Mouse (Mus musculus) erythroblast, embryonic 14.5 days (primary cell): ENCODE data around the gene 4921509C19Rik. TPM values are rescaled to one million over a fixed set of nuclear protein-coding genes. Genes with fewer than 3 reads are reported as not detected.
"Not testable (repeated sequence)": the region's sequence is repeated elsewhere in the genome, so short reads cannot be mapped to it uniquely, and the experiment has no call there.

ENCODE experiments used
- H3K27me3 ChIP-seq: 2 replicates; pipeline ENCODE4 v1.6.1; 2012; ENCODE audit warnings: inconsistent platforms; ENCODE audit not compliant: control insufficient read depth
- H3K36me3 ChIP-seq: 2 replicates; pipeline ENCODE4 v1.6.1; 2012; ENCODE audit warnings: mild to moderate bottlenecking, inconsistent platforms; ENCODE audit not compliant: control insufficient read depth
- H3K4me1 ChIP-seq: 2 replicates; pipeline ENCODE4 v1.6.1; 2012; ENCODE audit warnings: inconsistent platforms; ENCODE audit not compliant: control insufficient read depth
- H3K4me3 ChIP-seq: replicated peaks from 2 replicates; pipeline ENCODE3; 2012; ENCODE audit warnings: moderate library complexity, mild to moderate bottlenecking, inconsistent platforms
- H3K9me3 ChIP-seq: 2 replicates; pipeline ENCODE4 v1.6.1; 2012; ENCODE audit warnings: low read length, inconsistent platforms, mixed read lengths; ENCODE audit not compliant: control insufficient read depth
- GATA1 ChIP-seq: IDR thresholded peaks from 2 replicates; pipeline ENCODE4 v1.6.1; 2012; ENCODE audit warnings: low read length, inconsistent platforms, mixed read lengths
- TAL1 ChIP-seq: IDR thresholded peaks from 3 replicates; pipeline ENCODE4 v1.6.1; 2012; ENCODE audit warnings: low read length, inconsistent platforms, mixed read lengths
- polyA plus RNA-seq: library from polyadenylated mRNA; stranded (reverse); fragments of >175 nt; gene quantifications from 2 replicates; pipeline ENCODE4 v1.2.3, GENCODE M21; 2012

4921509C19Rik gene
- polyA plus RNA-seq, result not detected in 2 replicates

- not testable (repeated sequence) for H3K9me3 ChIP-seq, H3K36me3 ChIP-seq, H3K4me3 ChIP-seq, H3K27me3 ChIP-seq, H3K4me1 ChIP-seq
These were observed at the start of gene 4921509C19Rik for GRCm38 (mm10) chr2:151476053-151476452. Gene 4921509C19Rik, minus strand, starts transcription at chr2:151476153.

GRCm38 (mm10) chr2:151525520-151525919, 49.6 kb upstream of the 4921509C19Rik start:
- Histone ChIP-seq H3K27me3 (peaks cover 9% of the 10 kb centered on the region; the same call in 1 of the 2 replicates), H3K9me3 (no peaks in the 10 kb centered on the region), H3K36me3 (no peaks in the 10 kb centered on the region; the same call in 1 of the 2 replicates), H3K4me1 (peaks cover 7% of the 10 kb centered on the region), H3K4me3 (no peak overlapping the region)
- no peak for TF ChIP-seq TAL1
- no peak for TF ChIP-seq GATA1

- Histone ChIP-seq H3K36me3 (no peaks in the 10 kb centered on the region; the same call in 1 of the 2 replicates), H3K9me3 (no peaks in the 10 kb centered on the region), H3K4me3 (no peak overlapping the region), H3K4me1 (peaks cover 6% of the 10 kb centered on the region), H3K27me3 (peaks cover 9% of the 10 kb centered on the region; the same call in 1 of the 2 replicates)
- TF ChIP-seq TAL1 (no peak), GATA1 (no peak)
These were observed 48.5 kb upstream of the 4921509C19Rik start for GRCm38 (mm10) chr2:151524324-151525041.

GRCm38 (mm10) chr2:151519000-151519399, 43.0 kb upstream of the 4921509C19Rik start:
- Histone ChIP-seq H3K36me3 (peaks cover 23% of the 10 kb centered on the region), H3K4me1 (0 out of 2 replicates have a peak, but pooled peaks cover under 1% of the 10 kb centered on the region), H3K27me3 (no peaks in the 10 kb centered on the region), H3K9me3 (no peaks in the 10 kb centered on the region), H3K4me3 (no peak overlapping the region)
- TF ChIP-seq GATA1, result no peak
- TF ChIP-seq TAL1, result no peak

GRCm38 (mm10) chr2:151513525-151514285, 37.8 kb upstream of the 4921509C19Rik start:
- TF ChIP-seq GATA1 (no peak), TAL1 (no peak)
- no peaks in the 10 kb centered on the region for H3K4me1 ChIP-seq
- peaks cover 74% of the 10 kb centered on the region for H3K36me3 ChIP-seq

GRCm38 (mm10) chr2:151512199-151512598, 36.2 kb upstream of the 4921509C19Rik start:
- H3K4me3 ChIP-seq, result no peak overlapping the region

More at GRCm38 (mm10) chr2:151513525-151514285, 37.8 kb upstream of the 4921509C19Rik start:
- Histone ChIP-seq H3K9me3 (no peaks in the 10 kb centered on the region), H3K27me3 (no peaks in the 10 kb centered on the region), H3K4me3 (no peak overlapping the region)

GRCm38 (mm10) chr2:151504226-151504625, 28.3 kb upstream of the 4921509C19Rik start:
- Histone ChIP-seq H3K36me3 (peaks cover 75% of the 10 kb centered on the region), H3K27me3 (no peaks in the 10 kb centered on the region), H3K4me3 (no peak overlapping the region), H3K9me3 (no peaks in the 10 kb centered on the region), H3K4me1 (peaks cover 14% of the 10 kb centered on the region)
- TF ChIP-seq TAL1 (no peak), GATA1 (no peak)

More at GRCm38 (mm10) chr2:151512199-151512598, 36.2 kb upstream of the 4921509C19Rik start:
- Histone ChIP-seq H3K4me1 (no peaks in the 10 kb centered on the region), H3K27me3 (no peaks in the 10 kb centered on the region), H3K9me3 (no peaks in the 10 kb centered on the region), H3K36me3 (peaks cover 83% of the 10 kb centered on the region)
- no peak for TF ChIP-seq TAL1
- TF ChIP-seq GATA1, result no peak

- Histone ChIP-seq H3K36me3 (peaks cover 71% of the 10 kb centered on the region), H3K27me3 (no peaks in the 10 kb centered on the region), H3K4me3 (no peak overlapping the region), H3K4me1 (peaks cover 20% of the 10 kb centered on the region), H3K9me3 (no peaks in the 10 kb centered on the region)
- TF ChIP-seq GATA1 (no peak), TAL1 (no peak)
These were observed 24.6 kb upstream of the 4921509C19Rik start for GRCm38 (mm10) chr2:151500442-151501007.

GRCm38 (mm10) chr2:151498358-151498757, 22.4 kb upstream of the 4921509C19Rik start:
- Histone ChIP-seq H3K36me3 (peaks cover 52% of the 10 kb centered on the region), H3K4me3 (no peak overlapping the region), H3K9me3 (no peaks in the 10 kb centered on the region), H3K27me3 (no peaks in the 10 kb centered on the region), H3K4me1 (peaks cover 35% of the 10 kb centered on the region)
- TF ChIP-seq GATA1, result no peak
